Mouse (Mus musculus): Measurements from ENCODE around the gene St6galnac1.
"Not testable (repeated sequence)": the region's sequence is repeated elsewhere in the genome, so short reads cannot be mapped to it uniquely, and the experiment has no call there.

The St6galnac1 gene

GRCm38 (mm10) chr11:116775407-116775806 is at the start of gene St6galnac1:
Gene St6galnac1, minus strand, starts transcription at chr11:116775507.
- no peak for DNase-seq

DNA sequence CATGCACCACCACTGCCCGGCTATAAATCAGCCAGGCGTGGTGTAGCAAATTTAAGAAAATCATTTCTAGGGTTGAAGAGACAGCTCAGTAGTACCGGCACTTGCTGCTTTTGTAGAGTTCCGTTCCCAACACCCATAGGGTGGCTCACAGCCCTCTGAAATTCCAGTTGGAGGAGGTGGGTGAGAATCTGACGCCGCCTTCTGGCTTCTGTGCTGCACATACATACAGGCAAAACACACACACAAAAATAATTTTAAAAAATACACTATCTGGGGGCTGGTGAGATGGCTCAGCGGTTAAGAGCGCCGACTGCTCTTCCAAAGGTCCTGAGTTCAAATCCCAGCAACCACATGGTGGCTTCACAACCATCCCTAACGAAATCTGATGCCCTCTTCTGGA is 48.6 kb upstream of the St6galnac1 start:
- not testable (repeated sequence) for DNase-seq

- DNase-seq, result no peak
Observed at GRCm38 (mm10) chr11:116823255-116823654, 47.9 kb upstream of the St6galnac1 start.

GRCm38 (mm10) chr11:116822626-116823025 is 47.3 kb upstream of the St6galnac1 start:
- no peak for DNase-seq

GRCm38 (mm10) chr11:116822215-116822614 is 46.9 kb upstream of the St6galnac1 start:
- no peak for DNase-seq

GRCm38 (mm10) chr11:116821057-116821940 is 46.0 kb upstream of the St6galnac1 start:
- no peak for DNase-seq

GRCm38 (mm10) chr11:116819932-116820593 is 44.8 kb upstream of the St6galnac1 start:
- DNase-seq, result no peak

DNA sequence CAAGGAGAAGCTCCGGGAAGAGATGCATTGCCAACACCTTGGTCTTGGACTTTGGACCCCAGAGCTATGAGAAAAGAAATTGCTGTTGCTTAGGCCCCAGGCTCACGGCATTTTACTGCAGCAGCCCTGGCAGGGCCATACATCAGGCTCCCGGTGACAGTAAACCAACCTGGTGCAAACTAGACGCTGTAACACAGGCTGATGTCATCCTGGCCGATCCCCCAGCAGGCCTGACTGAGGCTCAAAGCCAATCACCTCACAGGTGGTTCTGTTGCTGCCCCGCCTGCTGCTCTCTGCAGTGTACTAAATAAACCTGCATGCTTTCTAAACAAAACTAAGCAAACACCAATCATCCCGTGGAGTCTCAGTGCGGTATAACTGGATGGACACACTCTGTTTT is 43.4 kb upstream of the St6galnac1 start:
- no peak for DNase-seq

DNA sequence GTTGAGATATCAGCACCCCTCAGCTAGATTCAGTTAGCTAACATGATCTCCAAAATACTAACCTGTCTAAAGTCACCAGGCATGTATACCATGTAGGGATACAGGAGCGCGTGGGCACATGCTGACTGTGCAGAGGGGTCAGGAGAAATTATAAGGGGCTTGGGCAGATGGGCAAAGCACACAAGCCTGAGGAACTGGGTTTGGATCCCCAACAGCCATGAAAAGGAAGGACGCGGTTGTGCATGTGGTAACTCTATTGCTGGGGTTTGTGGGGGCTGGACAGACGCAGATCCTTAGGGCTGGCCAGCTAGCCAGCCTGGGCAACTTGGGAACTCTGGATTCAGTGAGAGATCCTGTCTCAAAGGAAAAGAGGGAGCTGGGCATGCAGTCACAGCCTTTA is 42.3 kb upstream of the St6galnac1 start:
- no peak for DNase-seq

GRCm38 (mm10) chr11:116816769-116817168 is 41.5 kb upstream of the St6galnac1 start:
- DNase-seq, result no peak

DNA sequence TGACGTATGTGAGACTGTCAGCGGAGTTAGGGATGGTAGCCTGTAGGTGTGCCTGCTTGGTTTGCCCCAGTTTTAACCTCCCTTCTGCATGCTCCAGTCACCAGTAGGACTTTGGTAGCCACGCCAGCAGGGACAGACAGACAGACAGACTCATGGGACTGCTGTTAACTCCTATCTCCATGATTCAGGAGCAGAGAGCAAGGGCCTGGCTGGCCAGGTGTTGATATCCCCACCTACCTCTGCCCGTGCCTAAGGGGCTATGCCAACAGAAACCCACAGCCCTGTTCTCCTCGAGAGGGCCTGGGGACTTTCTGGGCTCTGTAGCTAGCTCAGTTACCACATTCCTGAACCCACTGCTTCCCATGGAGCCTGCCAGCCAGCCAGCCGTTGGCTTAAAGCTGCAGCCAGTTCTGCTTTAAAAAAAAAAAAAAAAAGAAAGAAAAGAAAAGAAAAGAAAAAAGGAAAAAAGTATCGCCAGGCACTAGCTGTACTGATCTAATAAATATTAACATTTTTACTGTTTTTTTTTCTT is 39.6 kb upstream of the St6galnac1 start:
- DNase-seq, result no peak

- no peak for DNase-seq
Observed at GRCm38 (mm10) chr11:116814076-116814883, 39.0 kb upstream of the St6galnac1 start.

GRCm38 (mm10) chr11:116813610-116814009 is 38.3 kb upstream of the St6galnac1 start:
- no peak for DNase-seq

- no peak for DNase-seq
Observed at GRCm38 (mm10) chr11:116812793-116813529, 37.7 kb upstream of the St6galnac1 start.

DNA sequence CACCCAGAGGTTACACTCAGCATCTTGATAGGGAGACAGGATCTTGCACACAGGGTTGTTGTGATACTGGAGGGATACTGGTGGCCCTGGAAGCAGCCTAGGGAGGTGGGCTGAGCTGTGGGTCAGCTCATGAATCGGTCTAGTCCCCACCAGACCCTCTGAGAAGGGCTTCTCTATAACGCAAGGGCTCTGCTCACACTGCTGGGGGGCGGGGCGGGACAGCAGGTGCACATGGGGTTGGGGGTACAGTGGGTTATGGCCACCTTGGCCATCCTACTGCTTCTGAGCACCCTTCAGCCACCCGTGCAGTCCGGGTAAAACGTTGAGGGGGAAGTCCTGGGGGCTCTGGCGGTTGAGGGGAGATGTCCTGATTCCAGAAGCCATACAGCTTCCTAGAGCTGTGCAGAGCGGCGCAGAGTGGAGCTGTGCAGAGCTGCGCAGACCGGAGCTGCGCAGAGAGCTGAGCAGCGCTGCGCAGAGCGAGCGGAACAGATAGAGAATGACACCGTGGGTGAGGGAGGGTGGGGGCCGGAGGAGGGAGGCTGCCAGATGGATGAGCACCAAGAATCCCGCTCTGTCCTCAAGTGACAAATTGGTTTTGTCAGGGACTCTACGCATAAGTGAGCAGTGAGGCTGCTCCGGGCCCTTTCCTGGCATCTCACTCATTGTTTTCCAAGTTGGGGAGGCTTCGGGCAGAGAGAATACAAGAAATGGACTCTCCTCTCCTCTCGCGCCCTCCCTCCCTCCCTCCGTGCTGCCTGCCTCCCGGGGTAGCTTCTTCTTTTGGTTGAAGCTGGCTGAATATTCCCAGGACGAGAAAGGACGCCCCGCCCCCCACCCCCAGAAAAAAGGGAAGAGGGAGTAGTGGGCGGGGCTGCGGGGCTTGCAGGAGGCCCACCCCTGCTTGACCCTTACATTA is 35.9 kb upstream of the St6galnac1 start:
- peak; percentile 48 to 65 for DNase-seq

- no peak for DNase-seq
Observed at GRCm38 (mm10) chr11:116810528-116810927, 35.2 kb upstream of the St6galnac1 start.

GRCm38 (mm10) chr11:116809520-116809919 is 34.2 kb upstream of the St6galnac1 start:
- DNase-seq, result no peak

GRCm38 (mm10) chr11:116808811-116809395 is 33.6 kb upstream of the St6galnac1 start:
- DNase-seq, result no peak

DNA sequence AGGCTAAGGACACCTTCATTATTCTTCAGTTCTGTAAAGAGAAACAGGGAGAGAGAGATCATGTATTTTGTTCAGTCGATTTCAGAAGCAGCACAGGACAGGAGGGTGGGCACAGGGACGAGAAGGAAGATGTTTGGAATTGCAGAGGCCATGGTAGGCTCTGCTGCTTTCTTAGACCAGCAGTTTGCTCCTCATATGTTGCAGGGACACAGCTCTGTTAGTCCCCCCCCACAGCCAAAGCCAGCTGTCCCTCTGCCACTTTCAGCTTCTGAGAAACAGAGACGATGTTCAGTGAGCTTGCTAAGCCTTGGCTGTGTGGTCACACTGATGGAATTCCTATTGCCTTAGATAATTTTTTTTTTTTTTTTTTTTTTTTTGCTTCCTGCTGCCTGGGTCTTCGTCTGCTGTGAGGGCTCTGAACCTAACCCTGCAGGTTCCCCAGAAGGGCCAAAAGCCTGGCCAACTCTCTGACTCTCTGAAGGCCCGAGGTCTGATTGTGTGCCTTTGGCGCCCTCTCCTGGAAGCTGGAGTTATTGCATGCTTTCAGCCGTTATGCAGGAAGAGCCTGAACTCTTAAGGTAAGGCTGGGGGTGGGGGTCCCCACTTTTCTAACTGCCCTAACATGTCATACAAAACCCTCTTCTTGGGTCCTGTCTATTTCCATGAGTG is 32.8 kb upstream of the St6galnac1 start:
- peak; percentile 78 to 81 for DNase-seq

DNA sequence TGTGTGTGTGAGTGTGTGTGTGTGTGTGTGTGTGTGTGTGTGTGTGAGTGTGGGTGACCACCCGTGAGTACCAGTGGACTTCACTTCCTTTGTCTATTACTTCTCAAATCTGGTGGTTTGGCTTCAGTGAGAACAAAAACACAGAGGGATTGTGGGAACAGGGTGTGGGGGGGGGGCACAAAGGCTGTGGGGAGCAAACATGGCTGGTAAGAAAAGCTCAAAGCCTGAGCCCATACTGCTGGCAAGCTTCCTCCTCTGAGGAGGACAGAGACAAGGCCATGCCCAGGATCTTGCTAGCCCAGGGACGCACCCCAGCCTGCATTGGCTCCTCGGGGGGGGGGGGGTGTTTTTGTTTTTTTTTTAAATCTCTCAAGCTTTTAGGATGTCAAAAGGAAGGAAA is 32.2 kb upstream of the St6galnac1 start:
- no peak for DNase-seq

All from thymus, postnatal 36 days (tissue).